Mouse (Mus musculus) myocyte (in vitro differentiated cells): ENCODE measurements around the gene Numb. TPM values are rescaled to one million over a fixed set of nuclear protein-coding genes. Genes with fewer than 3 reads are reported as not detected.

ENCODE experiments used
- H3K27me3 ChIP-seq: one replicate; pipeline ENCODE4 v1.6.1; 2011; ENCODE audit not compliant: control insufficient read depth, insufficient read depth, insufficient read length
- H3K36me3 ChIP-seq: one replicate; pipeline ENCODE4 v1.6.1; 2011; ENCODE audit not compliant: control insufficient read depth, insufficient read depth
- H3K4me2 ChIP-seq: one replicate; pipeline ENCODE4 v1.6.1; 2011; ENCODE audit warnings: low read depth, control low read depth
- H3K4me3 ChIP-seq: one replicate; pipeline ENCODE4 v1.5.1; 2011; ENCODE audit warnings: mild to moderate bottlenecking, control low read depth, moderate library complexity
- H3K79me2 ChIP-seq: one replicate; pipeline ENCODE4 v1.6.1; 2011; ENCODE audit not compliant: control insufficient read depth, insufficient read depth
- H3ac ChIP-seq: one replicate; pipeline ENCODE4 v1.6.1; 2011; ENCODE audit not compliant: control insufficient read depth, insufficient read length
- CEBPB ChIP-seq: IDR thresholded peaks from 2 replicates; pipeline ENCODE4 v1.6.1; 2011; ENCODE audit warnings: mild to moderate bottlenecking, moderate library complexity; ENCODE audit not compliant: poor library complexity, insufficient read depth, severe bottlenecking
- E2F4 ChIP-seq: IDR thresholded peaks from one replicate; pipeline ENCODE4 v1.6.1; 2011; ENCODE audit warnings: mild to moderate bottlenecking, control low read depth, moderate library complexity; ENCODE audit not compliant: insufficient read depth
- MAX ChIP-seq: IDR thresholded peaks from one replicate; pipeline ENCODE4 v1.6.1; 2011; ENCODE audit warnings: low read depth, mild to moderate bottlenecking, control low read depth
- MYOD1 ChIP-seq, 3 experiments: IDR thresholded peaks; one replicate each; pipeline ENCODE4 v1.6.1; 2011; ENCODE audit warnings: control low read depth in 2 of 3, low read depth in 2 of 3, mild to moderate bottlenecking in 2 of 3, moderate library complexity in 1 of 3; ENCODE audit not compliant: insufficient read length in 2 of 3, control insufficient read depth in 1 of 3
- MYOG ChIP-seq, 3 experiments: IDR thresholded peaks; one replicate each; pipeline ENCODE4 v1.6.1; 2011; ENCODE audit warnings: control low read depth in 2 of 3, low read depth in 2 of 3, mild to moderate bottlenecking in 2 of 3; ENCODE audit not compliant: insufficient read length in 2 of 3, control insufficient read depth in 1 of 3, insufficient read depth in 1 of 3
- POLR2A ChIP-seq: IDR thresholded peaks from one replicate; pipeline ENCODE4 v1.6.1; 2011; ENCODE audit warnings: low read depth, mild to moderate bottlenecking, control low read depth, moderate library complexity; ENCODE audit not compliant: insufficient read length
- POLR2AphosphoS2 ChIP-seq: IDR thresholded peaks from one replicate; pipeline ENCODE4 v1.6.1; 2011; ENCODE audit warnings: low read depth, control low read depth; ENCODE audit not compliant: insufficient read length
- REST ChIP-seq: IDR thresholded peaks from one replicate; pipeline ENCODE4 v1.6.1; 2011; ENCODE audit warnings: mild to moderate bottlenecking, control low read depth, moderate library complexity; ENCODE audit not compliant: insufficient read depth, insufficient read length
- SRF ChIP-seq: IDR thresholded peaks from one replicate; pipeline ENCODE4 v1.6.1; 2011; ENCODE audit warnings: low read depth; ENCODE audit not compliant: control insufficient read depth, insufficient read length
- TCF12 ChIP-seq: IDR thresholded peaks from one replicate; pipeline ENCODE4 v1.6.1; 2011; ENCODE audit warnings: mild to moderate bottlenecking, control low read depth; ENCODE audit not compliant: poor library complexity, insufficient read depth, severe bottlenecking
- TCF3 ChIP-seq: IDR thresholded peaks from one replicate; pipeline ENCODE4 v1.6.1; 2011; ENCODE audit warnings: low read depth, control low read depth; ENCODE audit not compliant: insufficient read length
- USF1 ChIP-seq: IDR thresholded peaks from one replicate; pipeline ENCODE4 v1.6.1; 2011; ENCODE audit warnings: low read depth, mild to moderate bottlenecking, control low read depth, moderate library complexity
- polyA plus RNA-seq: library from polyadenylated mRNA; unstranded; fragments of >200 nt; fragmentation: generic; extraction: Trizol; gene quantifications from one replicate; pipeline ENCODE4 v1.2.1, GENCODE M21; 2012; ENCODE audit warnings: missing spikeins

Numb gene
- polyA plus RNA-seq, 1 experiment = 10.0 TPM

DNA sequence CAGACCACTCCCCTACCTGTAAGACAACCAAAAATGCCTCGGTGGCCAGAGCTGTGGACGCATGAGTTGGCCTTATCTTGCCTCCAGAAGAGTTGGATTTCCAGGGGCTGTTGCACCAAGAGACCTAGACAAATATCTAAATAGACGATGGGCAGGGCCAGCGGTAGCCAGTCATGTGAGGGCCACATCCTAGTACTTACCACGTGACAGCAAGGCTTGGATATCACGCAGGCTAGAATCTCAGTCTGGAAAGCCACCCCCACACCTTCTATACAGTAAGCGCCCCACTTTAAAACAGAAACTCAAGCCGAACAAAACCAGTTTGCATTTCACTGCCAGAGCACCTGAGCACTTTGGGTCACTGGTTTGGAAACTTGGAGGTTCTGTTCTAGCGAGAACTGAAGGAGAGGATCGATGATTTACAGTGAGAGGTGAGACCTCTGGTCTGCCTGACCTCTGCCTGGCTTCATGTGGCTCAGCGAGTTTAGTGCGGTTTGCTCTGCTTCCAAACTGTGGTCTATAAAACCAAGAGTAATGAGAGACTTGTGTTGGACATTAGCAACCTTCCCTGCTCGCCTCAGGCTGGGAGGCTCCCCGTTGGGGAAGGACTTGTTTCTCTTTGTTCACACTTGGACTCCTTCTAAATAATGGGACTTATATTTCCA, 153.4 kb downstream of the Numb start:
- no peaks in the 10 kb centered on the region for H3K79me2 ChIP-seq
- TF ChIP-seq CEBPB = no peak
- TF ChIP-seq MYOD1 (IDR thresholded peaks at IDR 0.05; ENCODE audit: control insufficient read depth in 1 of 3, insufficient read length in 2 of 3, low read depth in 2 of 3) = no peak
- TF ChIP-seq SRF = no peak
- TF ChIP-seq USF1 = no peak
- no peak for TF ChIP-seq TCF3
- no peak for TF ChIP-seq MYOG (IDR thresholded peaks at IDR 0.05; ENCODE audit: control insufficient read depth in 1 of 3, insufficient read depth in 1 of 3, insufficient read length in 2 of 3, low read depth in 2 of 3)
- TF ChIP-seq REST = no peak
- TF ChIP-seq TCF12 = no peak
- TF ChIP-seq E2F4 = no peak
- no peak for TF ChIP-seq POLR2AphosphoS2
- TF ChIP-seq MAX = no peak
- TF ChIP-seq POLR2A = no peak
- H3K4me2 ChIP-seq = peak overlapping the region; percentile 24

DNA sequence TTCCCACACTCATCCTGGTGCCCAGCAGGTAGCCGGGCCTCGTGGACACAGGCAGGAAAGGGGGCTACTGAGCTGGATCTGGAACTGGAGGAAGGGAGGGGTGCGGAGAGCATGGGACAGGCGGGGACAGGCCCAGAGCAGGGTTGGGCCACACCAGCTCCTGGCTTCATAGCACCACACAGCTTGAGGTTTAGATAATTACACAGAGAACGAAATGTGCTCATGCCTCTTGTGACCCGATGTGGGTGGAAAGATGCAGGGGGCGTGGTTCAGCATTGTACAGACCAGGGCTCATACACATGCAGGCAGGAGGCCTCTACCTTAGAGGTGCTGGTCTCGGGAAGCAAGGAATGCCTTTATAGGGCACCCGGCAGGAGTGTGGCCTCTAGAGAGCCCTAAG, 153.9 kb downstream of the Numb start:
- Histone ChIP-seq H3K79me2 (no peaks in the 10 kb centered on the region), H3K4me3 (no peak overlapping the region), H3K36me3 (no peaks in the 10 kb centered on the region), H3K4me2 (no peak overlapping the region), H3ac (no peak overlapping the region), H3K27me3 (no peaks in the 10 kb centered on the region)
- TF ChIP-seq MYOG (IDR thresholded peaks at IDR 0.05; ENCODE audit: control insufficient read depth in 1 of 3, insufficient read depth in 1 of 3, insufficient read length in 2 of 3, low read depth in 2 of 3) (no peak), CEBPB (no peak), USF1 (no peak), SRF (no peak), TCF3 (no peak), POLR2A (no peak), POLR2AphosphoS2 (no peak), MYOD1 (IDR thresholded peaks at IDR 0.05; ENCODE audit: control insufficient read depth in 1 of 3, insufficient read length in 2 of 3, low read depth in 2 of 3) (no peak), E2F4 (no peak), MAX (no peak), TCF12 (no peak), REST (no peak)

More for the DNA sequence above, 153.4 kb downstream of the Numb start:
- no peak overlapping the region for H3K4me3 ChIP-seq
- no peaks in the 10 kb centered on the region for H3K36me3 ChIP-seq
- no peaks in the 10 kb centered on the region for H3K27me3 ChIP-seq
- no peak overlapping the region for H3ac ChIP-seq

DNA sequence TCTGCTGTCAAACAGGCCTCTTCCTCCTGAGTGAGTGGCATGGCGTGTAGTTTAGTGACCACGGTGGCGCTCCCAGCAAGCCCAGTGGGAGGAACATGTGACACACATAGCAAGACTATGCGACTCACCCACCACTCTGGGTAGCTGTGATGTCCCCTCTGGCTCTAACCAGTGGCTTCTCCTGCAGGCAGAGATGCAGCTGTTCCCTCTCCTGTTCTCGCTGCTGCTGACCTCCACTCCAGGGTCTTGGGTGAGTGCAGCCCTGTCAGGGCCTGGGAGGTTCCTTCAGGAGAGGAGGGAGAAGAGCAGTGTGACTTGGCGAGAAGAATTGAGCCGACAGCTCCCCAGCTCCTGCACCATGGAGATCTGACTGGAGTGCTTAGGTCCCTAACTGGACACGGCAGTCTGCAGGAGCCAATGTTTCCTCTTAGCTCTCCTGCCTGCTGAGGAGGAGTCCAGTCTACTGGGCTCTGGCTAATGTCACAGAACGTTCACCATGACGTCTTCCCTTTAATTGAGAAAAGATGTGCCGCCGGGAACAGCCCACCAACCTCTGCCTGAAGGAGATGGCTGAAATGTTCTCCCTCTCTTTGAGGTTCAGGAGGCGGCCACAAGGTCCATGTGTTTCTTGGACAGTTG, 155.7 kb downstream of the Numb start:
- H3K4me3 ChIP-seq = no peak overlapping the region
- H3ac ChIP-seq = no peak overlapping the region
- no peaks in the 10 kb centered on the region for H3K36me3 ChIP-seq
- H3K4me2 ChIP-seq = no peak overlapping the region
- H3K27me3 ChIP-seq = no peaks in the 10 kb centered on the region
- TF ChIP-seq E2F4 (no peak), SRF (no peak), TCF12 (no peak), CEBPB (no peak), TCF3 (no peak), POLR2AphosphoS2 (no peak), MYOD1 (IDR thresholded peaks at IDR 0.05; ENCODE audit: control insufficient read depth in 1 of 3, insufficient read length in 2 of 3, low read depth in 2 of 3) (peak in 2 of 3 experiments; percentile 16 to 68), MYOG (IDR thresholded peaks at IDR 0.05; ENCODE audit: control insufficient read depth in 1 of 3, insufficient read depth in 1 of 3, insufficient read length in 2 of 3, low read depth in 2 of 3) (peak in 2 of 3 experiments; percentile 18 to 55)
- no peaks in the 10 kb centered on the region for H3K79me2 ChIP-seq

DNA sequence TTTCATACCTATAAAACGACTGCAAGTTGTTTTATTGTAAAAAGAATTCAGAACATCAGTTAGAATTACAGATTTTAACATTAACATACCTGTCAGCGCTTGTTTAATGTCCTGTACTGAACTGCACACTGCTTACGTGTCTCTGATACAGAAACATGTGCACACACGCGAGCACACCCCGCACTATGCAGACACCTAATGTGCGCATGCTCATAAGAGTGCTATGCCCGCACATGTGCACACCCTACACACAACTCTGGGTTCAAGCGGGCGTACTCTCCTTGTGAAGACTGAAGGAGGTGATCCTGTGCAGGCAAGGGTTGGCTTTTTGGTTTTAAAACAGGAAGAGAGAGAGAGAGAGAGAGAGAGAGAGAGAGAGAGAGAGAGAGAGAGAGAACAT, 157.2 kb downstream of the Numb start:
- Histone ChIP-seq H3K4me3 (no peak overlapping the region), H3K4me2 (no peak overlapping the region), H3K36me3 (no peaks in the 10 kb centered on the region), H3K79me2 (no peaks in the 10 kb centered on the region), H3ac (no peak overlapping the region), H3K27me3 (no peaks in the 10 kb centered on the region)
- no peak for TF ChIP-seq POLR2A
- no peak for TF ChIP-seq MYOG (IDR thresholded peaks at IDR 0.05; ENCODE audit: control insufficient read depth in 1 of 3, insufficient read depth in 1 of 3, insufficient read length in 2 of 3, low read depth in 2 of 3)
- no peak for TF ChIP-seq CEBPB
- no peak for TF ChIP-seq MYOD1 (IDR thresholded peaks at IDR 0.05; ENCODE audit: control insufficient read depth in 1 of 3, insufficient read length in 2 of 3, low read depth in 2 of 3)
- TF ChIP-seq TCF12 = no peak
- TF ChIP-seq TCF3 = no peak
- no peak for TF ChIP-seq USF1
- TF ChIP-seq POLR2AphosphoS2 = no peak
- no peak for TF ChIP-seq E2F4
- no peak for TF ChIP-seq SRF
- no peak for TF ChIP-seq MAX
- no peak for TF ChIP-seq REST
